Mouse (Mus musculus) embryonic fibroblast, embryonic 13.5 days (primary cell): ENCODE results near the gene Mageb3. TPM values are rescaled to one million over a fixed set of nuclear protein-coding genes. Genes with fewer than 3 reads are reported as not detected.
"Not testable (repeated sequence)": the region's sequence is repeated elsewhere in the genome, so short reads cannot be mapped to it uniquely, and the experiment has no call there.

Experiments
- H3K27ac ChIP-seq: 2 replicates; pipeline ENCODE4 v1.5.1; 2012; ENCODE audit warnings: low read length, control low read depth, inconsistent platforms; ENCODE audit not compliant: insufficient read depth
- H3K4me1 ChIP-seq: 2 replicates; pipeline ENCODE4 v1.6.1; 2011; ENCODE audit warnings: low read length; ENCODE audit not compliant: control insufficient read depth, insufficient read depth
- H3K4me3 ChIP-seq: 2 replicates; pipeline ENCODE4 v1.5.1; 2011; ENCODE audit warnings: mild to moderate bottlenecking, control low read depth, low read length; ENCODE audit not compliant: insufficient read depth
- CTCF ChIP-seq: IDR thresholded peaks from 2 replicates; pipeline ENCODE4 v1.5.1; 2011; ENCODE audit warnings: mild to moderate bottlenecking, control low read depth, low read length, moderate library complexity, borderline replicate concordance; ENCODE audit not compliant: insufficient read depth
- POLR2A ChIP-seq: IDR thresholded peaks from 2 replicates; pipeline ENCODE4 v1.6.1; 2011; ENCODE audit warnings: low read depth, mild to moderate bottlenecking, control low read depth, low read length, moderate library complexity
- polyA plus RNA-seq: library from polyadenylated mRNA; stranded (reverse); fragments of >200 nt; gene quantifications from 2 replicates; pipeline ENCODE4 v1.2.4, GENCODE M21; 2011; ENCODE audit warnings: low read depth; ENCODE audit not compliant: missing spikeins, insufficient read length

Gene Mageb3
- not detected in 2 replicates for polyA plus RNA-seq

DNA sequence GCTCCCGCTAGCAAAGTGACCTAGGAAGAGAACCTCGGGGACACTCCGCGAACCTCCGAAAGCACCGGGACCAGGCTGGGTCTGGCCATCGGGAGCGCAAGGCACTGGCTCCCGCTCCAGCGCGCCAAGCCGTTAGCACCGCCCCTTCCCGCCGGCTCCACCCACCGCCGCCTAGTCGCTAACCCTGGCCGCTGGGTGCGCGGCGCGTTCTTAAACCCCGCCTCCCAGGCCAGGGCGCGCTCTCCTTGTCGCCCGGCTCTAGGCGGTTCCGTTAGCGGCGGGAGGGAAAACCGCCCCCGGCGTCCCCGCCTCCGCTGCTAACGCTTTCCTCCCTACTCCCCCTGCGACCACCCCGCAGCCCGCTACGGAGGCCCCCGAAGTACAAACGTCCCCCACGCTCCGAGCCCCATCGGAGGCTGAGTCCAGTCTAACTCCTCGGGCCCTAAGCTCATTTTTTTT lies at the start of gene Mageb3, which contains the start of gene Ctdspl2:
Gene Mageb3, minus strand, starts transcription at position 328 of the 459 bp plus-strand sequence.
Gene Ctdspl2, plus strand, starts transcription at position 237 of the 459 bp plus-strand sequence.
- 0 out of 2 replicates have a peak, but pooled peaks cover 3% of the 10 kb centered on the region for H3K4me1 ChIP-seq
- peak within 1 kb of the TSS; percentile 84 for H3K4me3 ChIP-seq
- TF ChIP-seq CTCF, result no peak
- TF ChIP-seq POLR2A, result peak; percentile 82
- H3K27ac ChIP-seq, result peak within 1 kb of the TSS; percentile 97

DNA sequence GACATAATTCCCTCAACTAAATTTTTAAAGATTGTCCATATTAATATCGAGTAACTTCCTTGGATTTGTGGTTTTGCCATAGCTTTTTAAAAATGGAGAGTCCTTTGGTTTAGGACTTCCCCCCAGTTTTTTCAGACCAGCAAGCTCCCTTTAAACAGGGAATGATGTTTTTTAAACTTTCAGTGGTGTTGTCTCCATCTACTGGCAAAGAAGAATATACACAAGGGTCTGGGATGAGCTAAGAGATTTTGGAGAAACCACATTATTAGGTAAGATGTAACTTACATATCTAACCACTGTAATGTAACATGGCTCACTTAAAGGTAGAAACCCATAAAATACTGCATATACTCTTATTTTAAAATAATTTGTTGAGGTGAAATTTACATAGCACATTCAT lies 39.8 kb upstream of the Mageb3 start:
- no peaks in the 10 kb centered on the region for H3K4me1 ChIP-seq
- H3K27ac ChIP-seq, result no peak overlapping the region
- TF ChIP-seq POLR2A (no peak), CTCF (no peak)
- no peak overlapping the region for H3K4me3 ChIP-seq

DNA sequence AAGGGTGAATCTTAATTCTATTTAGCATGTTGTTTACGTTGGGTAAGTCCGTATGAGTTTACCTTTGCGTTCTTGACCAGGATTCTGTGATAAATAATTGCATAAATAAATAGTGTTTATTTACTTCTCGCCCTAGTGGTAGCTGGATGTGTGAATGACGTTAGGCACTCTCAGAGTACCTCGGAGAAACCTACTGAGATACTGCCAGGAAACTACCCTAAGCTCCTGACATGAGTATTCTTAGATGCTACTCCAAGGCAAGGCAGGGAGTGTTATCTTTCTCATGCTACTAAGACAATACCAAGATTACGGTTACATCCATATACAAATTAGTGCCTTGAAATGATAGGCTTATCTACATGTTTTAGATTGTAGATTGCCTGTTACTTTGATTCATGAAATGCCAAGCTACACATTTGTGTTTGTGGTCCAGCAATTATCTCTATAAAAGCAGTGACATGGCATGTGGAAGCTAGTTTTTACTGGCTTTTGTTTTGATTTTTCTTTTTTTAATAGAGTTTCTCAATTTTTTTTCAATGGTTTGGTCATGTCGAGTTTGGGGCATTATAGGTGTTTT lies 1.4 kb upstream of the Mageb3 start:
- Histone ChIP-seq H3K4me1 (0 out of 2 replicates have a peak, but pooled peaks cover 3% of the 10 kb centered on the region), H3K27ac (peak overlapping the region; percentile 97; the same call in 1 of the 2 replicates), H3K4me3 (peak overlapping the region; percentile 84)
- TF ChIP-seq CTCF (no peak), POLR2A (no peak)

DNA sequence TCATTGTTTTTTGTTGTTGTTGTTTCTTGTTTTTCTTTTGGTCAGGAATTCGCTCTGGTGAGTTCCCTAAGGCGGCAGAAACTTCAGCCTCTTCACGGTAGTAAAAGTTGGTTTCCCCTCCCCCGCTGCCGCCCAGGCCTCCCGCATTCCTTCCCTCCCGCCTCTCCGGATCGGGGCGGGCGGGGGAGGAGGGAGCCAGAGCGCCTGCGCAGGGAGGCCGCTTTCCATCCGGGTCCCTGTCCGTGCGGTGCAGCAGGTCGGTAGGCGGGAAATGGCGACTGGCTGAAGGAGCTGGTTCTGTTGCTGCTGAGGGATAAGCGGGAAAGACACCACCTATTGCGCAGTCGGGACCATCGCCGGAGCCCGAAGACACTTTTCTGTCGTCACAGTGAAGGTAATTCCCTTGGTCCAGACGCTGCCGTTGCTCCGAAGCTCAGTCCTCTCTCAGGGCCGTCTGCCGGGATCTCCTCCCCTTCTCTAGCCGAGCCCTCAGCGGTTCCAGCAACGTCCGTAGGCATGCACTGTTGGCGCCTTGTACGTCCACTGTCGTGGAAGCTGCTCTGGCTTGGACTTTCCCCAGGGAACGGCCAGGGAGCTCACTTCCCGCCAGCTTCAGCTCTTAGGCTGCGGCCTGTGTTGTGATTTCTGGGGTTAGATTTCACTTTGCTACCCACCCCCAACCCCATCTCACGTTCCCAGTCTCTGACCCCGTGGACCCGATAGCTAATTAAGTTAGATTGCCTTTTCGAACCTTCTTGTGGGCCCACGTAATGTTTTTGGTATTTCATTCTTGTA lies 529 bp upstream of the Mageb3 start:
- Histone ChIP-seq H3K4me1 (0 out of 2 replicates have a peak, but pooled peaks cover 3% of the 10 kb centered on the region), H3K4me3 (peak overlapping the region; percentile 84), H3K27ac (peak overlapping the region; percentile 97)
- TF ChIP-seq POLR2A (peak; percentile 84), CTCF (no peak)

DNA sequence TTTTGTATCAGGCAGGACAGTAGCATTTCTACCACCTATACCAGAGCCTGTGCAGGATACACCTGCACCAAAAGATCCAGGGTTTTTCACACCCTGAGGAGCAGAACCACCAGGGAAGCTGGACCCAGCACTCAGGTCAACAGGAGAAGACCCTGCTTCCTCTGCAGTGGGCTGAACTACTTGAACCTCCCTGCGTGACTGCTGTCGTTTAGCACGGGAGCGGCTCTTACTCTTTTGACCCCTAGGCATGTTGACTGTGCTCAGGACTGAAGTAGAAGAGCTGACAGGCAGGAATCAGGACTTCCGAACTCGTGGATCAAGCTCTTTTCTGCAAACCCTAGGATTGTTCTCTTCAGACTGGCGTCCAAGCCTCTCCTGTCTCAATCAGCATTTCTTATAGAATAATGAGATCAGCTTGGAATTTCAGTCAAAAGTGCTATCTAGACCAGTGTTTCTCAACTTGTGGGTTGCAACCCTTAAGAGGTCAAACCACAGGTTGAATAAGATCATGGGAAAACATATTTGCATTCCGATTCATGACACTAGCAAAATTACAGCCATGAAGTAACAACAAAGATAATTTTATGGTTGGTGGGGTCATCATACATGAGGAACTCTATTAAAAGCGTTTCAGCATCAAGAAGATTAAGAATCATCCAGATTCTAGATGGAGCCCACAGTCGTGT lies 778 bp downstream of the Mageb3 start:
- Histone ChIP-seq H3K27ac (peak overlapping the region; percentile 56), H3K4me3 (peak overlapping the region; percentile 48), H3K4me1 (0 out of 2 replicates have a peak, but pooled peaks cover 3% of the 10 kb centered on the region)
- TF ChIP-seq POLR2A (no peak), CTCF (no peak)

DNA sequence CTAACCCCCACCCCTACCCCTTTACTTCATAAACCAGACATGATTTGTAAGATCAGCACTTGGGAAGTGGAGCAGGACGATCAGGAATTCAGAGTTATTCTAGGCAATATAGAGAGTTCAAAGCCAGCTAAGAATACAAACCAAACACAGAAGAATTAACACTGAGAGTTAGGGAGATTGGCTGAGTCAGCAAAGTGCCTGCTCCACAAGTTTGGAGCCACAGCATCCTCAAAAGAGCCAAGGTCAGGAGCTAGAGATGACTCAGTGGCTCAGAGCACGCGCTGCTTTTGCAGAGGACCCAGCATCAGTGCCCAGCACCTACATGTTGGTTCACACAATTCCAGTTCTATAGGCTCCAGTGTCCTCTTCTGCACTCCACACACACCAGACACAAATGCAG lies 12.5 kb downstream of the Mageb3 start:
- no peak overlapping the region for H3K27ac ChIP-seq
- H3K4me3 ChIP-seq, result no peak overlapping the region
- H3K4me1 ChIP-seq, result no peaks in the 10 kb centered on the region
- TF ChIP-seq CTCF, result no peak
- TF ChIP-seq POLR2A, result no peak

DNA sequence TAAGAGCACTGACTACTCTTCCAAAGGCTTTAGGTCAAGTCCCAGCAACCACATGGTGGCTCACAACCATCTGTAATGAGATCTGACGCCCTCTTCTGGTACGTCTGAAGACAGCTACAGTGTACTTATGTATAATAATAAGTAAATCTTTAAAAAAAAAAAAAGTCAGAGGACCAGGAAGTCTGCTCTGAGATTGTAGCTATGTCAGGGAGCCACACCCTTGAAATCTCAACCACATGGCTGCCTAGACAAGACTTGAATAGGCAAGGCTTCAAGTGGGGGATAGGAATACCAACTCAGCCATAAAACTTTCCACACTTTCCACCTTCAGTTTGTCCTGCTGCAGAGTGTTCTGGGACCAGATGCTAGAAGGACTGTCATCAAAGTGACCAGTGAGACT lies 18.3 kb downstream of the Mageb3 start:
- H3K27ac ChIP-seq, H3K4me3 ChIP-seq, H3K4me1 ChIP-seq: not testable (repeated sequence)

DNA sequence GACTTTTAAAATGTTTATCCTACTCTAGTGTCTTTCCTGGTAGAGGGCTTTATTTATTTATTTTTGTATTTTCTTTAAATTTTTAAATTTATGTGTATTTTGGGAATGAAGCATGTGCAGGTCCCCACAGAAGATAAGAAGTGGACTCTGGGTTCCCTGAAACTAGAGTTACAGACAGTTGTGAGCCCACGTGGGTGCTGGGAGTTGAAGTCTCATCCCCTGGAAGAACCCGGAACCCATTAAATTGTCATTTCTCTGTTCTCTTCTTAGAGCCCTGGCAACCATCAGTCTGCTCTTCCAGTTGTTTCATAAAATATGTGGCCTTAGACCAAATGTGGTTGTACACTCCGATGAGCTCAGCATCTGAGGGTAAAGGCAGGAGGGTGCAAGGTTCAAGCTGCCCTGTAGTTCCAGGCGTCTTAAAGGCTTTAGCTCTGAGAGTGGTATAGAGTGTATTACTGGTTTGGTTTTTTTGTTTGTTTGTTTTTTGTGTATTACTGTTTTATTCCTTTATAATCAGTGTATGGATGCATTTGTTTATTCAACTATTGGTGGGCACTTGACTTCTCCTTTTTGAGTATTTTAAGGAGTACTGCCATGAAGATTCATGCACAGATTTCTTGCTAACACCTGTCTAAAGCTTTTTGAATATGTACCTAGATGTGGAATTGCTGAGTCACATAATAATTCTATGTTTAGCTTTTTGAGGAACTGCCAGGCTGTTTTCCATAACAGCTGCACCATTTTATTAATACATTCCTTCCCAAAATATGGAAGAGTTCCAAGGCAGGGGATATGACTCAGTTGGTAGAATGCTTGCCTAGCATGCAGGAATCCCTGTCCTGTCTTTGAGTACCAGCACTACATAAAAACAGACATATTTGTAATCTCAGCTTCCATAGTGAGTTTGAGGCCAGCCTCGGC lies 39.6 kb downstream of the Mageb3 start:
- Histone ChIP-seq H3K4me1 (peaks cover 7% of the 10 kb centered on the region), H3K4me3 (no peak overlapping the region), H3K27ac (peak overlapping the region; percentile 76)
- TF ChIP-seq CTCF (no peak), POLR2A (no peak)

DNA sequence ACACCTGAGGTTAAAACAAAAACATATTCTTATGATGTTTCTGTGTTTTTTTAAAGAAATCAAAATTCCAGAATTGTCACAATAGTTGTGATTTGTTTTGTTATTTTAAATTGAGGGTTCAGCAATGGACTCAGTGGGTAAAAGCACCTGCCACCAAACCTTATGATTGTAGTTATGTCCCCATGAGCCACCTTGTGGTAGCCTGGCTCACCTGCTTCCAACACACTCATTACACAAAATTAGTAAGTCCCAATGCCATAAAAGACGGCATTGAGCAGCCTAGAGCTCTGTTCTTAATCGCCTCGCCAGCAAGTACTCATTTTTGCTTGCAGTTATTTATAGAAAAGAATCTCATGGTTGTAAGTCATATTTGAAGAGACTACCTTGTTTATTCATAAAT lies 45.9 kb downstream of the Mageb3 start:
- TF ChIP-seq POLR2A (no peak), CTCF (no peak)
- Histone ChIP-seq H3K27ac (no peak overlapping the region), H3K4me3 (no peak overlapping the region), H3K4me1 (no peaks in the 10 kb centered on the region)

Other genes with a start within 250 kb of the Mageb3 start
- gene Frmd5, start 149.0 kb downstream of the Mageb3 start, polyA plus RNA-seq, result 2.2 and 4.1 TPM in 2 replicates
- gene Casc4, start 89.1 kb downstream of the Mageb3 start, polyA plus RNA-seq, result 74.5 and 94.2 TPM in 2 replicates
- gene Ctdspl2, start 91 bp downstream of the Mageb3 start, polyA plus RNA-seq, result 31.6 and 49.9 TPM in 2 replicates
- 10.0 and 12.2 TPM in 2 replicates for gene Eif3j1, start 72.5 kb upstream of the Mageb3 start, polyA plus RNA-seq
- 21.0 and 21.7 TPM in 2 replicates for gene Spg11, start 162.3 kb upstream of the Mageb3 start, polyA plus RNA-seq
- gene B2m, start 191.6 kb upstream of the Mageb3 start, polyA plus RNA-seq, result 1,628 and 1,672 TPM in 2 replicates
- 0.37 and 0.68 TPM in 2 replicates for gene Trim69, start 204.6 kb upstream of the Mageb3 start, polyA plus RNA-seq
- not detected in 2 replicates for gene Patl2, start 230.1 kb upstream of the Mageb3 start, polyA plus RNA-seq
- not detected in 2 replicates for gene Terb2, start 230.2 kb upstream of the Mageb3 start, polyA plus RNA-seq